Mouse (Mus musculus) CH12.LX (cell line): Measurements from ENCODE around the gene Kcnk18.

Source experiments
- CTCF ChIP-seq, 2 experiments: IDR thresholded peaks in 1 of 2; conservative IDR thresholded peaks in 1 of 2; 2 replicates each; pipeline ENCODE4 v1.5.1; 2011 to 2012; ENCODE audit warnings: low read depth in 2 of 2, low read length in 2 of 2, improper control_type of control experiment in 1 of 2, inconsistent platforms in 1 of 2, mild to moderate bottlenecking in 1 of 2, moderate library complexity in 1 of 2
- ELF1 ChIP-seq: IDR thresholded peaks from 2 replicates; pipeline ENCODE4 v1.6.1; 2014; ENCODE audit warnings: low read depth, mild to moderate bottlenecking, inconsistent platforms, low read length, improper control_type of control experiment
- EP300 ChIP-seq: IDR thresholded peaks from 2 replicates; pipeline ENCODE4 v1.6.1; 2011; ENCODE audit warnings: low read length, improper control_type of control experiment
- HCFC1 ChIP-seq: IDR thresholded peaks from 2 replicates; pipeline ENCODE4 v1.6.1; 2012; ENCODE audit warnings: low read depth, mild to moderate bottlenecking, inconsistent platforms, low read length, improper control_type of control experiment
- MAX ChIP-seq: IDR thresholded peaks from 2 replicates; pipeline ENCODE4 v1.6.1; 2011; ENCODE audit warnings: low read length, improper control_type of control experiment
- MAZ ChIP-seq: IDR thresholded peaks from 2 replicates; pipeline ENCODE4 v1.6.1; 2012; ENCODE audit warnings: low read depth, mild to moderate bottlenecking, inconsistent platforms, low read length, improper control_type of control experiment, moderate library complexity
- NELFE ChIP-seq: IDR thresholded peaks from 2 replicates; pipeline ENCODE4 v1.6.1; 2011; ENCODE audit warnings: low read depth, low read length, improper control_type of control experiment
- NRF1 ChIP-seq: IDR thresholded peaks from 2 replicates; pipeline ENCODE4 v1.6.1; 2014; ENCODE audit warnings: low read depth, mild to moderate bottlenecking, inconsistent platforms, low read length, improper control_type of control experiment, moderate library complexity
- PAX5 ChIP-seq: IDR thresholded peaks from 2 replicates; pipeline ENCODE4 v1.6.1; 2012; ENCODE audit warnings: low read length, inconsistent platforms, mixed read lengths
- POLR2A ChIP-seq: IDR thresholded peaks from 2 replicates; pipeline ENCODE4 v1.6.1; 2011; ENCODE audit warnings: low read depth, mild to moderate bottlenecking, improper control_type of control experiment, low read length
- SMC3 ChIP-seq: IDR thresholded peaks from 2 replicates; pipeline ENCODE4 v1.6.1; 2011; ENCODE audit warnings: low read depth, low read length, improper control_type of control experiment
- UBTF ChIP-seq: IDR thresholded peaks from 2 replicates; pipeline ENCODE4 v1.6.1; 2012; ENCODE audit warnings: low read depth, mild to moderate bottlenecking, inconsistent platforms, low read length, improper control_type of control experiment, moderate library complexity
- USF1 ChIP-seq: IDR thresholded peaks from 2 replicates; pipeline ENCODE4 v1.6.1; 2014; ENCODE audit warnings: low read depth, mild to moderate bottlenecking, inconsistent platforms, low read length, improper control_type of control experiment
- ZC3H11A ChIP-seq: IDR thresholded peaks from 2 replicates; pipeline ENCODE4 v1.6.1; 2012; ENCODE audit warnings: low read depth, mild to moderate bottlenecking, inconsistent platforms, low read length, improper control_type of control experiment

GRCm38 (mm10) chr19:59260718-59261442 is 41.9 kb downstream of the Kcnk18 start, which contains the start of gene Slc18a2:
- no peak for TF ChIP-seq CTCF (conservative IDR thresholded peaks at IDR 0.05 in 1 of 2, IDR thresholded peaks at IDR 0.05 in 1 of 2; ENCODE audit: low read depth in 2 of 2, low read length in 2 of 2)
- TF ChIP-seq MAX, result no peak
- no peak for TF ChIP-seq PAX5
- no peak for TF ChIP-seq UBTF
- no peak for TF ChIP-seq POLR2A
- TF ChIP-seq NELFE, result no peak
- TF ChIP-seq EP300, result no peak
- TF ChIP-seq USF1, result no peak
- TF ChIP-seq SMC3, result no peak
- no peak for TF ChIP-seq ELF1
- TF ChIP-seq ZC3H11A, result no peak
- no peak for TF ChIP-seq HCFC1
- no peak for TF ChIP-seq NRF1
- TF ChIP-seq MAZ, result no peak
